Mouse (Mus musculus): ENCODE measurements around the gene Med22.

The Med22 gene

DNA sequence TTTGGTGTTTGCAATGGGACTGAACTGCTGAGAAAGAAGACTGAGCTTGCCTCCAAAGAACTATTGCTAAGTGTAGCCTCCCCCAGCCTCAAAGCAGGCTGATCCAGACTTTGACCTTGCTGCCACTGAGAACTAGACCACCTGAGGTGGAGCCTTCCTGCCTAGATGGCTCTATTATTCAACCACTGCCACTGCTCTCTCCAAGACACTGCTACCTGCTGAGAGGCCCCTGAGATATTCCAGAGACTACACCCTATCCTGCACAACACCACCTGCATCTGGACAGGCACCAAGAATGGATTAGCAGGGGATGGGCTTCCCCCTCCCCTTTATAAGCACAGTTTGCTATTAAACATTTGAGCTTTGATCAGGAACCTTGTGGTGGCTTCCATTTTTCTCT lies 31.9 kb downstream of the Med22 start:
- in situ Hi-C loops (cut with MboI, MseI): no loop called here

GRCm38 (mm10) chr2:26870666-26871065 lies 39.8 kb downstream of the Med22 start:
- in situ Hi-C loops (cut with MboI, MseI): no loop called here

DNA sequence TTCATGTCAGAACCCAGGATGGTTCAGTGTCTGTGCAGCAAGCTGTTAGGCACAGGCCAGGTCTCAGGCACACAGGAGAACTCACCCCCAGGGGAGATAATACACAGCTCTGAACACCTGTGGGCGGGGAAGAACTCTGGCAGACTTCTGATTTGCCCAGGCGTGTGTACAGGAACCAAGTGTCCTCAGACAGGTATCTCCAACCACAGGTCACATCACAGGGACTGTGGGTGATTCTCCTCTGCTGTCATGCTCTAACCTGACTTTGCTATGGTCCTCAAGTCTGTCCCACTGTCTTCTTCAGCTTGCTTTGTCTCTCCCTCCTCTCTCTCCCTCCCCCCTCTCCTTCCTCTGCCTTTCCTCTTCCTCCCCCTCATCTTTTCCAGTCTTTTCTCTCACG lies 45.6 kb downstream of the Med22 start, which contains the start of gene Abo:
Gene Abo (minus strand): TSS at position 101 of the 400 bp plus-strand sequence.
- in situ Hi-C loops (cut with MboI, MseI): no loop called here

DNA sequence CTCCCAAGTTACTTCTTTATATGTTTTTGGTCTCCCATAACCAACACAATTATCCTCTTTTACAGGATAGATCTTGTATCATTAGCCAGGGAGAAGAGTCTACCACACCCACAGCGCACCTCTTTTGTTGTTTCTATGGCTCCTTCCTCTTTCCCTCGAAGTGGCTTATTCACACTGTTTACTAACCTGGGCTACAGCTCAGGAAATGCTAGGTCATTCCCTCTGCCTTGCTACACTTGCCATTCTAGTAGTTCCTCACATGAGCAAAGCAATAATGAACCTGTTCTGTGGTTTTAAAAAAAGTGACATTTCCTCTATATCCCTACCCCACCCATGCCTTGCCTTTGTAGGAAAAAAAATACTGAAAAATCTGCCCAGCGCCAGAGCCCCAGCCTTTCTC lies 47.6 kb downstream of the Med22 start:
- in situ Hi-C loops (cut with MboI, MseI): no loop called here

Data from regulatory T cell (primary cell).